Comparison of ENCODE assay signal across 17 mouse cellular contexts in the genomic region with DNA sequence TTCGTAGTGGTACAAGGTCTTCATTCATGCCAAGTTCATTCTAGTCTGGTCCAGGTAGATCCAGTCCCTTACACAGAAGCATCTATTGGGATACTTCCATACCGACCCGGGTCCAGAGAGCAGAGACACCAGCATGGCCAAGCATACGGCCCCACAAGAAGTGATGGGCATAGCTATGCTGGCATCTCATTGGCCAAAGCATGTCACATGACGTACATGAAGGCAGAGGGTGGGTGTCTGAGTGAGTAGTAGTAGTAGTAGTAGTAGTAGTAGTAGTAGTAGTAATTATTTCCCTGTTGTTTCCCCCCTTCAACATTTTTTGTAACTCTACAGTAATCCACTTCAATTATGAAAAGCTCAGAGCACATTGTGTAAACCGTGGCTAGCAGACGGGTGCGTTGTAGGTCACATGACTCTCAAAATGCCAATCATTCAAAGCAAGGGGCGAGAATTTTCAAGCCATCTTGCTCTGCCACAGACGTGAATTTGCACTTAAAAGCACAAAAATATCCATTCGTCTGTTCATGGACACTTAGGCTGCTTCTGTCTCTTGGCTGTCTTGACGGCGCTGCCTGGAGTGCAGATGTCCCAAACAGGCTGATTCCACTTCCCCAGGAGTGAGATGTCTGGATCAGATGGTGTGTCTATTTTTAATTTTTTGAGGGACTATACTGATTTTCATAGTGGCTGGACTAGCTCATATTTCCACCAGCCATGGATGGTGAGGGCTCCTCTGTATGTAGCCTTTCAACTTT. TPM values are rescaled to one million over a fixed set of nuclear protein-coding genes. Genes with fewer than 3 reads are reported as not detected.
A peak's percentile ranks its signal among the peaks of the same experiment; 100 is the strongest.
DNase-seq lines count a peak whose midpoint lies in the region; TF ChIP-seq lines count a peak whose summit lies in the region.
"Had no signal": no experiment of that assay in that cellular context is flagged by ENCODE, and none has a peak within 500 bp of the region (broad histone marks: within the 10 kb centered on the region; RNA-seq: fewer than 3 reads in every experiment).

No protein-coding gene starts in this region.

- no peak for TF ChIP-seq POLR2A in brain, embryonic 14.5 days (IDR thresholded peaks at IDR 0.05; ENCODE audit: borderline replicate concordance, extremely low read depth, insufficient read depth, insufficient read length, poor library complexity, severe bottlenecking)

- TF ChIP-seq CTCF in brain, embryonic 14.5 days (IDR thresholded peaks at IDR 0.05; ENCODE audit: borderline replicate concordance, extremely low read depth, insufficient read depth, insufficient read length): no peak

- peak; percentile 27 to 57 for DNase-seq in frontal cortex, postnatal 10 days (ENCODE audit: low spot score in 2 of 2)
- no peak for DNase-seq in frontal cortex, postnatal 25 days (ENCODE audit: low spot score in 2 of 2)
- peak; percentile 68 for DNase-seq in brain, adult 2 months (ENCODE audit: low read depth, low spot score)
- peak; percentile 56 for DNase-seq in brain, embryonic 14.5 days (ENCODE audit: low read depth)
- DNase-seq in layer of hippocampus, adult 9-11 months: peak; percentile 64
- DNase-seq in cerebellum, adult 11 months: no peak
- no peak for DNase-seq in spleen, postnatal 4 days (ENCODE audit: low spot score in 2 of 2)
- DNase-seq: adrenal gland, adult 2 months; cerebellum, adult 8-10 months; gastrocnemius, postnatal 14 days; heart, adult 11 months; heart, postnatal 10 days; kidney, postnatal 36 days; left cerebral cortex, postnatal 4 days; lung, postnatal 4 days; right cerebral cortex, postnatal 25 days; thymus, postnatal 25 days had no signal

RNA-seq across cellular contexts. Expression of gene Eml1, which starts 7.8 kb away (rescaled TPM):
- polyA plus RNA-seq in brain, embryonic 14.5 days (2012; rRNA removed): 40.9 and 45.6 TPM in 2 replicates

RNA-seq across cellular contexts. Expression of gene Cyp46a1, which starts 44.4 kb away (rescaled TPM):
- 31.0 and 52.6 TPM in 2 replicates for polyA plus RNA-seq in brain, embryonic 14.5 days (2012; rRNA removed)

Comparison
In these comparisons a context has a peak if more than half of its experiments do, and no peak if none do; other contexts are left out.
1. DNase-seq: peak in frontal cortex, postnatal 10 days (2 of 2), brain, adult 2 months (single experiment), brain, embryonic 14.5 days (single experiment) and layer of hippocampus, adult 9-11 months (single experiment); none in frontal cortex, postnatal 25 days (0 of 2), cerebellum, adult 11 months (single experiment) and spleen, postnatal 4 days (0 of 2).